Mouse (Mus musculus) MEL (cell line): Measurements from ENCODE around the gene Id2. TPM values are rescaled to one million over a fixed set of nuclear protein-coding genes. Genes with fewer than 3 reads are reported as not detected.

Experiments used
- DNase-seq: peaks from one replicate; pipeline ENCODE4 v3.0.0; 2011; ENCODE audit warnings: low read depth, low spot score
- H3K27ac ChIP-seq: 2 replicates; pipeline ENCODE4 v1.5.1; 2012; ENCODE audit warnings: low read depth, mild to moderate bottlenecking, control low read depth, low read length, moderate library complexity; ENCODE audit not compliant: control insufficient read depth
- H3K27me3 ChIP-seq, 2 experiments: fragments of 150-350 bp in 1 of 2; sonication (generic) in 1 of 2; 2 replicates each; pipeline ENCODE4 v1.6.1; 2012; ENCODE audit warnings: low read length in 2 of 2, mild to moderate bottlenecking in 2 of 2, improper control_type of control experiment in 1 of 2, moderate library complexity in 1 of 2; ENCODE audit not compliant: insufficient read depth in 2 of 2, control insufficient read depth in 1 of 2
- H3K36me3 ChIP-seq, 2 experiments: 2 replicates each; pipeline ENCODE4 v1.6.1; 2012 to 2014; ENCODE audit warnings: low read length in 2 of 2, improper control_type of control experiment in 1 of 2, inconsistent platforms in 1 of 2, mild to moderate bottlenecking in 1 of 2; ENCODE audit not compliant: insufficient read depth in 2 of 2, control insufficient read depth in 1 of 2
- H3K4me1 ChIP-seq, 2 experiments: fragments of 150-350 bp in 1 of 2; sonication (generic) in 1 of 2; 2 replicates each; pipeline ENCODE4 v1.6.1; 2012; ENCODE audit warnings: low read length in 2 of 2, improper control_type of control experiment in 1 of 2, mild to moderate bottlenecking in 1 of 2; ENCODE audit not compliant: insufficient read depth in 2 of 2, control insufficient read depth in 1 of 2
- H3K4me3 ChIP-seq, 2 experiments: fragments of 150-350 bp in 1 of 2; sonication (generic) in 1 of 2; 2 replicates each; pipeline ENCODE4 v1.5.1; 2012; ENCODE audit warnings: low read depth in 2 of 2, low read length in 2 of 2, mild to moderate bottlenecking in 2 of 2, moderate library complexity in 2 of 2, control low read depth in 1 of 2, improper control_type of control experiment in 1 of 2; ENCODE audit not compliant: control insufficient read depth in 1 of 2, insufficient read depth in 1 of 2
- H3K79me2 ChIP-seq: 2 replicates; pipeline ENCODE4 v1.6.1; 2012; ENCODE audit warnings: mild to moderate bottlenecking, low read length, moderate library complexity; ENCODE audit not compliant: control insufficient read depth, poor library complexity, insufficient read depth
- H3K9ac ChIP-seq: 2 replicates; pipeline ENCODE4 v1.6.1; 2012; ENCODE audit warnings: low read depth, mild to moderate bottlenecking, control low read depth, low read length, moderate library complexity; ENCODE audit not compliant: control insufficient read depth, poor library complexity, severe bottlenecking
- H3K9me3 ChIP-seq: fragments of 150-350 bp; sonication (generic); replicated peaks from 2 replicates; pipeline ENCODE4 v1.6.1; 2012; ENCODE audit warnings: mild to moderate bottlenecking, low read length, improper control_type of control experiment, moderate library complexity; ENCODE audit not compliant: insufficient read depth
- BHLHE40 ChIP-seq: IDR thresholded peaks from 2 replicates; pipeline ENCODE4 v1.6.1; 2012; ENCODE audit warnings: low read depth, mild to moderate bottlenecking, inconsistent platforms, low read length, improper control_type of control experiment, borderline replicate concordance
- CHD2 ChIP-seq: IDR thresholded peaks from 2 replicates; pipeline ENCODE4 v1.6.1; 2011; ENCODE audit warnings: low read length, improper control_type of control experiment
- CTCF ChIP-seq, 3 experiments: IDR thresholded peaks in 2 of 3; conservative IDR thresholded peaks in 1 of 3; 2 replicates each; pipeline ENCODE4 v1.5.1; 2011 to 2012; ENCODE audit warnings: low read length in 3 of 3, low read depth in 2 of 3, mild to moderate bottlenecking in 2 of 3, improper control_type of control experiment in 1 of 3, inconsistent platforms in 1 of 3, mixed read lengths in 1 of 3, moderate library complexity in 1 of 3; ENCODE audit not compliant: control insufficient read depth in 1 of 3, insufficient read depth in 1 of 3, poor library complexity in 1 of 3, severe bottlenecking in 1 of 3
- ELF1 ChIP-seq: IDR thresholded peaks from 2 replicates; pipeline ENCODE4 v1.6.1; 2014; ENCODE audit warnings: low read depth, mild to moderate bottlenecking, inconsistent platforms, low read length, improper control_type of control experiment, moderate library complexity
- ETS1 ChIP-seq: IDR thresholded peaks from 2 replicates; pipeline ENCODE4 v1.6.1; 2012; ENCODE audit warnings: low read depth, mild to moderate bottlenecking, inconsistent platforms, low read length, improper control_type of control experiment, moderate library complexity
- GABPA ChIP-seq: IDR thresholded peaks from 2 replicates; pipeline ENCODE4 v1.6.1; 2012; ENCODE audit warnings: low read depth, mild to moderate bottlenecking, inconsistent platforms, low read length, improper control_type of control experiment, moderate library complexity
- GATA1 ChIP-seq: IDR thresholded peaks from 2 replicates; pipeline ENCODE4 v1.6.1; 2011; ENCODE audit warnings: low read depth, low read length, improper control_type of control experiment
- JUND ChIP-seq: IDR thresholded peaks from 2 replicates; pipeline ENCODE4 v1.6.1; 2011; ENCODE audit warnings: low read depth, mild to moderate bottlenecking, improper control_type of control experiment, low read length
- MAZ ChIP-seq: IDR thresholded peaks from 2 replicates; pipeline ENCODE4 v1.6.1; 2012; ENCODE audit warnings: low read depth, mild to moderate bottlenecking, inconsistent platforms, low read length, improper control_type of control experiment
- MXI1 ChIP-seq: IDR thresholded peaks from 2 replicates; pipeline ENCODE4 v1.6.1; 2011; ENCODE audit warnings: mild to moderate bottlenecking, low read depth, low read length, improper control_type of control experiment
- NRF1 ChIP-seq: IDR thresholded peaks from 2 replicates; pipeline ENCODE4 v1.6.1; 2014; ENCODE audit warnings: low read depth, mild to moderate bottlenecking, inconsistent platforms, low read length, improper control_type of control experiment, moderate library complexity; ENCODE audit not compliant: poor library complexity, insufficient read depth, severe bottlenecking
- POLR2A ChIP-seq, 2 experiments: IDR thresholded peaks; 2 replicates each; pipeline ENCODE4 v1.6.1; 2011 to 2012; ENCODE audit warnings: low read length in 2 of 2, mild to moderate bottlenecking in 2 of 2, control low read depth in 1 of 2, improper control_type of control experiment in 1 of 2, low read depth in 1 of 2, moderate library complexity in 1 of 2; ENCODE audit not compliant: control insufficient read depth in 1 of 2, insufficient read depth in 1 of 2, poor library complexity in 1 of 2
- POLR2AphosphoS2 ChIP-seq: IDR thresholded peaks from 2 replicates; pipeline ENCODE4 v1.6.1; 2011; ENCODE audit warnings: low read length, improper control_type of control experiment
- POLR2AphosphoS5 ChIP-seq: IDR thresholded peaks from 2 replicates; pipeline ENCODE4 v1.6.1; 2012; ENCODE audit warnings: low read depth, borderline replicate concordance, mild to moderate bottlenecking, inconsistent platforms, low read length, moderate library complexity, mixed read lengths
- RCOR1 ChIP-seq: IDR thresholded peaks from 2 replicates; pipeline ENCODE4 v1.6.1; 2012; ENCODE audit warnings: low read depth, mild to moderate bottlenecking, inconsistent platforms, low read length, improper control_type of control experiment
- SIN3A ChIP-seq: IDR thresholded peaks from 2 replicates; pipeline ENCODE4 v1.6.1; 2012; ENCODE audit warnings: low read length, improper control_type of control experiment, inconsistent platforms
- TCF12 ChIP-seq: IDR thresholded peaks from 2 replicates; pipeline ENCODE4 v1.6.1; 2014; ENCODE audit warnings: low read depth, mild to moderate bottlenecking, inconsistent platforms, low read length, improper control_type of control experiment, moderate library complexity
- ZMIZ1 ChIP-seq: IDR thresholded peaks from 2 replicates; pipeline ENCODE4 v1.6.1; 2012; ENCODE audit warnings: low read depth, mild to moderate bottlenecking, inconsistent platforms, low read length, improper control_type of control experiment, moderate library complexity
- polyA plus RNA-seq, 2 experiments: library from polyadenylated mRNA; stranded (reverse) in 1 of 2; unstranded in 1 of 2; fragments of >175 nt in 1 of 2; fragments of >200 nt in 1 of 2; gene quantifications; 2 replicates each; pipeline versions ENCODE4 v1.2.1 to v1.2.4; 2012; ENCODE audit warnings: low replicate concordance in 2 of 2, low read depth in 1 of 2; ENCODE audit not compliant: insufficient read length in 2 of 2, insufficient read depth in 1 of 2, missing spikeins in 1 of 2
- total RNA-seq: library from RNA; depleted of rRNA; stranded (reverse); fragments of 300-350 nt; gene quantifications from 2 replicates; pipeline ENCODE4 v1.2.3, GENCODE M21; 2012

Gene Id2
- total and polyA plus RNA-seq, 3 experiments, result 5.8 to 9.1 TPM; not detected in 1

GRCm38 (mm10) chr12:25113357-25113756, 16.4 kb upstream of the Id2 start:
- no peak overlapping the region for H3K27ac ChIP-seq
- H3K4me1 ChIP-seq, result no peaks in the 10 kb centered on the region
- no peak overlapping the region for H3K9ac ChIP-seq
- no peaks in the 10 kb centered on the region for H3K36me3 ChIP-seq
- no peak overlapping the region for H3K4me3 ChIP-seq
- no peak for TF ChIP-seq ETS1
- no peak for TF ChIP-seq CHD2
- TF ChIP-seq TCF12, result no peak
- TF ChIP-seq ELF1, result no peak
- no peak for TF ChIP-seq CTCF (IDR thresholded peaks at IDR 0.05 in 2 of 3, conservative IDR thresholded peaks at IDR 0.05 in 1 of 3; ENCODE audit: control insufficient read depth in 1 of 3, insufficient read depth in 1 of 3, low read depth in 2 of 3, low read length in 3 of 3, poor library complexity in 1 of 3, severe bottlenecking in 1 of 3)
- no peak for TF ChIP-seq ZMIZ1
- TF ChIP-seq POLR2A (IDR thresholded peaks at IDR 0.05; ENCODE audit: control insufficient read depth in 1 of 2, insufficient read depth in 1 of 2, low read depth in 1 of 2, low read length in 2 of 2, poor library complexity in 1 of 2), result no peak
- no peak for TF ChIP-seq MAZ
- TF ChIP-seq POLR2AphosphoS5, result no peak
- no peak for TF ChIP-seq MXI1
- H3K27me3 ChIP-seq, result no peaks in the 10 kb centered on the region; a peak in 1 of 4 replicates
- no peaks in the 10 kb centered on the region for H3K9me3 ChIP-seq
- no peak for DNase-seq
- no peaks in the 10 kb centered on the region for H3K79me2 ChIP-seq

GRCm38 (mm10) chr12:25112806-25113205, 15.9 kb upstream of the Id2 start:
- no peak overlapping the region for H3K27ac ChIP-seq
- no peak for TF ChIP-seq SIN3A
- no peak for TF ChIP-seq BHLHE40
- TF ChIP-seq JUND, result no peak
- no peak for TF ChIP-seq POLR2AphosphoS2
- no peak for TF ChIP-seq RCOR1
- no peak for TF ChIP-seq GABPA
- no peak for TF ChIP-seq GATA1
- TF ChIP-seq NRF1, result no peak
- TF ChIP-seq, all 39 proteins: peak for 0
- no peaks in the 10 kb centered on the region; a peak in 2 of 4 replicates for H3K27me3 ChIP-seq
- no peaks in the 10 kb centered on the region for H3K36me3 ChIP-seq
- DNase-seq, result no peak
- no peaks in the 10 kb centered on the region for H3K9me3 ChIP-seq
- H3K79me2 ChIP-seq, result no peaks in the 10 kb centered on the region
- no peak overlapping the region for H3K9ac ChIP-seq
- H3K4me3 ChIP-seq, result no peak overlapping the region
- no peaks in the 10 kb centered on the region for H3K4me1 ChIP-seq
